Mouse (Mus musculus) macrophage (primary cell): ENCODE results near the gene Gcn1l1. TPM values are rescaled to one million over a fixed set of nuclear protein-coding genes. Genes with fewer than 3 reads are reported as not detected.
A peak's percentile ranks its signal among the peaks of the same experiment; 100 is the strongest.
"Not testable (repeated sequence)": the region's sequence is repeated elsewhere in the genome, so short reads cannot be mapped to it uniquely, and the experiment has no call there.

ENCODE experiments used
- H3K27ac ChIP-seq: fragments of 350-480 bp; formaldehyde crosslinking; 2 replicates; pipeline ENCODE4 v1.9.0; 2021
- H3K36me3 ChIP-seq: fragments of 350-480 bp; formaldehyde crosslinking; 2 replicates; pipeline ENCODE4 v1.9.0; 2021; ENCODE audit errors: inconsistent target
- H3K4me3 ChIP-seq: fragments of 350-480 bp; formaldehyde crosslinking; 2 replicates; pipeline ENCODE4 v1.9.0; 2021; ENCODE audit errors: inconsistent target
- H3K79me2 ChIP-seq: fragments of 350-480 bp; formaldehyde crosslinking; 2 replicates; pipeline ENCODE4 v1.9.0; 2021; ENCODE audit errors: inconsistent target
- WGBS: methylation state at CpG from one replicate; pipeline ENCODE4 v1.1.7; 2026; ENCODE audit warnings: inconsistent platforms; ENCODE audit not compliant: missing documents; 5-methylcytosine and 5-hydroxymethylcytosine counted together
- polyA plus RNA-seq: library from polyadenylated mRNA; stranded (reverse); fragments of 250-400 nt; gene quantifications from 3 replicates; pipeline ENCODE4 v1.2.4, GENCODE M21; 2018; ENCODE audit warnings: inconsistent platforms

Gene Gcn1l1
- polyA plus RNA-seq, 1 experiment from 2014 or later, result 12.9 TPM

DNA sequence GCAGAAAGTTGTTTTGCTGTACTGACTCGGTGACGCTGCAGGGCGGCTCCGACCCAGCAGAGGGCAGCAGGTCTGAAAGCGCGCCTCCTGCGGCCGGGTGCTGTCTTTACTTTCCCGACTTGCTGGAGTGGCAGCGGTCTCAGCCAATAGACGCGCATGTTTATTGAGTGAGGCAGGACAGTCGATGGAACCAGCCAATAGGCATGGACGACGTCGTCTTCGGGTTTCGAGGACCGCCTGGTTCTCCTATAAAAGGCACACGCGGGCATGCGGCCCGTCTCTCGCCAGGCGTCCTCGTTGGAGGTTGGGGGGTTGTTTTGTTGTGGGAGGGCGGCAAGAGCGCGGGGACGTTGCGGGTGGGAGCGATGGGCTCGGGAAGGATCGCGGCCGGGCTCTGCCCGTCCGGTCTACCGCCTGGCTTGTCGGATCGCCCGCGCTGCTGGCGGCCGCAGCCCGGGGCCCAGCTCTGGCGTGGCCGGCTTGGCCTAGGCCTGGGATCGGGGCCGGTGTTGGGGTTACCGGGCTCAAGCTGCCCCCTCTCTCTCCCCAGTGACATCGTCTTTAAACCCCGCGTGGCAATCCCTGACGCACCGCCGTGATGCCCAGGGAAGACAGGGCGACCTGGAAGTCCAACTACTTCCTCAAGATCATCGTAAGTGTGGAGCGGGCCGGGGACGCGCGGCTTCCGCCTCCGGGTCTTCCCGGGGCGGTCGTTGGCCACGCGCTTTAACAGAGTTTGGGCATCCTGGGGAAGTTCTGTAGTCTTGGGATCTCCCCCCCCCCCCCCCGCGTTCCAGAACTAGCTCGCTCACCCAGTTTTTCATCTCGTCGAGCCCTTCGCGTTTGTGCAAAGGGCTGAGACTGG is 5.6 kb upstream of the Gcn1l1 start, which contains the start of gene Rplp0:
Rplp0 (plus strand) TSS at position 231 of the 865 bp plus-strand sequence.
- WGBS, result under 1% methylated on average over 68 of the region's 78 CpGs
- peak within 1 kb of the TSS; percentile 51 for H3K4me3 ChIP-seq
- H3K79me2 ChIP-seq, result peaks cover 20% of the 10 kb centered on the region
- peak within 1 kb of the TSS; percentile 42 for H3K27ac ChIP-seq
- peaks cover 20% of the 10 kb centered on the region; the same call in 1 of the 2 replicates for H3K36me3 ChIP-seq

GRCm38 (mm10) chr5:115560336-115560905 is 4.6 kb upstream of the Gcn1l1 start:
- Histone ChIP-seq H3K79me2 (peaks cover 21% of the 10 kb centered on the region), H3K36me3 (peaks cover 20% of the 10 kb centered on the region; the same call in 1 of the 2 replicates), H3K4me3 (peak overlapping the region; percentile 51), H3K27ac (peak overlapping the region; percentile 42)
- WGBS, result 62% methylated on average over 13 of the region's 13 CpGs

GRCm38 (mm10) chr5:115563771-115564585 is 1.1 kb upstream of the Gcn1l1 start:
- no peak overlapping the region for H3K27ac ChIP-seq
- H3K4me3 ChIP-seq, result no peak overlapping the region
- H3K36me3 ChIP-seq, result peaks cover 20% of the 10 kb centered on the region; the same call in 1 of the 2 replicates
- peaks cover 56% of the 10 kb centered on the region for H3K79me2 ChIP-seq
- 82% methylated on average over 5 of the region's 5 CpGs for WGBS

GRCm38 (mm10) chr5:115565403-115565802 is 349 bp downstream of the Gcn1l1 start:
- H3K36me3 ChIP-seq, result peaks cover 20% of the 10 kb centered on the region; the same call in 1 of the 2 replicates
- peaks cover 65% of the 10 kb centered on the region for H3K79me2 ChIP-seq
- 1% methylated on average over 44 of the region's 46 CpGs for WGBS
- H3K4me3 ChIP-seq, result peak overlapping the region; percentile 56
- H3K27ac ChIP-seq, result no peak overlapping the region

- WGBS, result 98% methylated on average over 9 of the region's 10 CpGs
- H3K4me3 ChIP-seq, result no peak overlapping the region
- peaks cover 66% of the 10 kb centered on the region for H3K79me2 ChIP-seq
- peaks cover 12% of the 10 kb centered on the region for H3K36me3 ChIP-seq
- no peak overlapping the region for H3K27ac ChIP-seq
Observed at GRCm38 (mm10) chr5:115568681-115569080, 3.6 kb downstream of the Gcn1l1 start.

- peaks cover 66% of the 10 kb centered on the region for H3K79me2 ChIP-seq
- no peak overlapping the region for H3K27ac ChIP-seq
- peaks cover 12% of the 10 kb centered on the region for H3K36me3 ChIP-seq
- no peak overlapping the region for H3K4me3 ChIP-seq
- WGBS, result 89% methylated on average over 11 of the region's 11 CpGs
Observed at GRCm38 (mm10) chr5:115569308-115569707, 4.3 kb downstream of the Gcn1l1 start.

- Histone ChIP-seq H3K79me2 (peaks cover 66% of the 10 kb centered on the region), H3K27ac (no peak overlapping the region), H3K4me3 (no peak overlapping the region), H3K36me3 (peaks cover 12% of the 10 kb centered on the region)
- WGBS, result 97% methylated on average over 4 of the region's 4 CpGs
Observed at GRCm38 (mm10) chr5:115569721-115570120, 4.7 kb downstream of the Gcn1l1 start.

DNA sequence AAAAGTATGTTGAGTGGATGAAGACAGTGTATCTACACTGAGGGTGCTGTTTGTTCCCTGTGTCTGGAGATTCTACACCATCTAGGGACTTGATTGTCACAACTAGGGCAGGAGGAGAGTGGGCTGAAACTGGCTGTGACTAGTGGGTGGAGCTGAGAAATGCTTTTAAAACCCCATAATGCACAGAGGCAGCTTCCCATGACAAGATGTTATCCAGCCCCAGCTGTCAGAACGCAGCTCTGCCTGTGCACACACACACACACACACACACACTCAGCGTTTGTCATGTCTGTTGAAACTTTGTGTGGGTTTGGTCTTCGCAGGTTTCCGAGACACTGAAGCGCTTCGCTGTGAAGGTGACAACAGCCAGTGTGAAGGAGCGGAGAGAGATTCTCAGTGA is 6.0 kb downstream of the Gcn1l1 start:
- 98% methylated on average over 7 of the region's 7 CpGs for WGBS

GRCm38 (mm10) chr5:115572679-115573535 is 7.9 kb downstream of the Gcn1l1 start:
- H3K36me3 ChIP-seq, result peaks cover 31% of the 10 kb centered on the region
- H3K27ac ChIP-seq, result no peak overlapping the region
- 52% methylated on average over 17 of the region's 17 CpGs for WGBS
- no peak overlapping the region for H3K4me3 ChIP-seq
- peaks cover 40% of the 10 kb centered on the region for H3K79me2 ChIP-seq

More for the DNA sequence above, 6.0 kb downstream of the Gcn1l1 start:
- H3K4me3 ChIP-seq, result no peak overlapping the region
- no peak overlapping the region for H3K27ac ChIP-seq
- H3K79me2 ChIP-seq, result peaks cover 58% of the 10 kb centered on the region
- peaks cover 16% of the 10 kb centered on the region for H3K36me3 ChIP-seq

GRCm38 (mm10) chr5:115574992-115575391 is 9.9 kb downstream of the Gcn1l1 start:
- Histone ChIP-seq H3K79me2 (peaks cover 19% of the 10 kb centered on the region), H3K27ac (peak overlapping the region; percentile 28; the same call in 1 of the 2 replicates), H3K36me3 (peaks cover 52% of the 10 kb centered on the region), H3K4me3 (no peak overlapping the region)
- 17% methylated on average over 7 of the region's 8 CpGs for WGBS

DNA sequence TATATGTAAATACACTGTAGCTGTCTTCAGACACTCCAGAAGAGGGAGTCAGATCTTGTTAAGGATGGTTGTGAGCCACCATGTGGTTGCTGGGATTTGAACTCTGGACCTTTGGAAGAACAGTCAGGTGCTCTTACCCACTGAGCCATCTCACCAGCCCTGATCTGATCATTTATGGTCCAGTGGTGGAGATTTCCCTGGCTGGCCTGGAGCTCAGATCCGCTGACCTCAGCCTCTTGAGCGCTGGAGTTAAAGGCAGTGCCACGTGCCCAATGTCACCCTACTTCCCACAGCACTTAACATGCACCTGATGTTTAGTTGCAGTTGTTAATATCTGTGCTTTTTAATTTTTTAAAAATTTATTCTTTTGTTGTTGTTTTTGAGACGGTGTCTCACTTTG is 12.6 kb downstream of the Gcn1l1 start:
- 97% methylated on average over 4 of the region's 4 CpGs for WGBS
- not testable (repeated sequence) for H3K79me2 ChIP-seq, H3K4me3 ChIP-seq, H3K27ac ChIP-seq
- H3K36me3 ChIP-seq, result peaks cover 71% of the 10 kb centered on the region

DNA sequence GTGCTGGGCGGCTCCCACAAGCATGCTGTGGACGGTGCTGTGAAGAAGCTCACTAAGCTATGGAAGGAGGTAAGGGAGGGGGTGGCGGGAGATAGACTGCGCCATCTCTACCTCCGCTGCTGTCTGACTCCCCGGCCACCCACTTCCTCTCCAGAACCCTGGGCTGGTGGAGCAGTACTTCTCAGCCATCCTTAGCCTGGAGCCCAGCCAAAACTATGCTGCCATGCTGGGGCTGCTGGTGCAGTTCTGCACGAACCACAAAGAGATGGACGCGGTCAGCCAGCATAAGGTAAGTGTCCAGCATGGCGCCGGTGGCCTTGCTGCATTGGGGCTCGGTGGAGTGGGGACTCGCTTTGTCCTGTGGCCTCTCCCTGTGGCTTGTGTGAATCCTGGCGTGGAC is 13.9 kb downstream of the Gcn1l1 start:
- H3K79me2 ChIP-seq, result no peaks in the 10 kb centered on the region
- no peak overlapping the region for H3K27ac ChIP-seq
- H3K4me3 ChIP-seq, result no peak overlapping the region
- peaks cover 78% of the 10 kb centered on the region for H3K36me3 ChIP-seq
- 84% methylated on average over 14 of the region's 14 CpGs for WGBS

GRCm38 (mm10) chr5:115579363-115579762 is 14.3 kb downstream of the Gcn1l1 start:
- Histone ChIP-seq H3K79me2 (no peaks in the 10 kb centered on the region), H3K36me3 (peaks cover 83% of the 10 kb centered on the region), H3K27ac (no peak overlapping the region), H3K4me3 (no peak overlapping the region)
- WGBS, result 98% methylated on average over 5 of the region's 5 CpGs
